Mouse (Mus musculus): ENCODE measurements at regions not wholly inside any gene's neighbourhood (a gene's known extent, or its start where the extent isn't known, plus 50 kb on each side); places are given as distances from the start of the nearest gene placed in this dataset.
A peak's percentile ranks its signal among the peaks of the same experiment; 100 is the strongest.

DNA sequence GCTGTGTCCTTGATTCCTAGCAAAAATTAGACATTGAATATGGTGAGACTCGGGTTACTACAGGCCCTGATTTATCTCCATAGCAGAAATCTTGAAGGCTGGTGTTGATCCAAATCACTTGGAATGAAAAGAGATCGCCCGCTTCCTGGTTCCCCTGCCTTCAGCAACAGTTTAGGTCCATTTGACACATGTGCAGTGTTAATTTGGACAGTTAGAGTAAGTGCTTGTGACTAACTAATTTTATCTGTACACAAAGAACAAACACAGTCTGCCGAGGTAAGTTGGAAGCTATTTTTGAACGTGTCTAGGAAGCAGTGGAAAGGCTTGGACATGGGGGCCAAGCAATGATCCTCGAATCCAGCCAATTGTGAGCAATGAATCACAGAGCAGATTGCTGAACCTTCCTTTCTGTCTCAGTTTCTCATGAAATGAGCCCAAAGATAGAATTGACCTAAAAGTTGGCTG, 105.2 kb upstream of the Arhgap5 start:
- no peak for DNase-seq (ENCODE audit: low spot score in 2 of 2)

DNA sequence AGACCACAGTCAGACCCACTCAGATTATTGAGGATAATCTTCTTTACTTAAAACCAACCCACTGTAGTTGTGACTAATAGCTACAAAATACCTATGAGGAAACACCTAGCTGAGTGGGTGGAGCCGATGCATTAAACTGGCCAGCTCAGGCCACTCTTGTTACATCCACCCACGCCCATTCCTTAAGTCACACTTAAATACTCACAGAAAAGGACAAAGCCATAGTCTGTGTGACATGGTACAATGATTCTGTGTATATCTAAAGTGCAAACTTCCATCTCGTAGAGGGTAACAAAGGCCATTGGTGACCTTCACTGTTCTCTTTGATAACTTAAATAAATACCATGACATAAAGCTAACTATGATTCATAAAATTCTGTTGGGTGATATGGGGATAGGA, 103.7 kb upstream of the Arhgap5 start:
- no peak for DNase-seq (ENCODE audit: low spot score in 2 of 2)

DNA sequence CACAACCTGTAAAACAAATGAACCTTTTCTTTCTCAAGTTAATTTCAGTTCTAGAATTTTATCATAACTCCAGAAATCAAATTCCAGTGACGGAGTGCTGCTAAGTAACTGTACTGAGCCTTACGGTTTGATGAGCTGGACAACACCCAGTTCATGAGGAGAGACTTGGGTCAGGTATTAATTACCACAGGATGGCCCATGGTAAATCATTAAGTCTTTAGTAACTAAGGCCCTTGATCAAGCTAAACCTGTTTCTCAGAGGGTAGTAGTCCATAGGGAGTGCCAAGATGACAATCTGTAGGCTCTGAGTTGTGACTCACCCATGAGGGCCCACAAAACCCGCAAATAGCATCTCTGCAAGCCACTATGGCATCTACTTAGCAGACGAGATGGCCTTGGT, 101.1 kb upstream of the Arhgap5 start:
- DNase-seq (ENCODE audit: low spot score in 2 of 2): no peak

DNA sequence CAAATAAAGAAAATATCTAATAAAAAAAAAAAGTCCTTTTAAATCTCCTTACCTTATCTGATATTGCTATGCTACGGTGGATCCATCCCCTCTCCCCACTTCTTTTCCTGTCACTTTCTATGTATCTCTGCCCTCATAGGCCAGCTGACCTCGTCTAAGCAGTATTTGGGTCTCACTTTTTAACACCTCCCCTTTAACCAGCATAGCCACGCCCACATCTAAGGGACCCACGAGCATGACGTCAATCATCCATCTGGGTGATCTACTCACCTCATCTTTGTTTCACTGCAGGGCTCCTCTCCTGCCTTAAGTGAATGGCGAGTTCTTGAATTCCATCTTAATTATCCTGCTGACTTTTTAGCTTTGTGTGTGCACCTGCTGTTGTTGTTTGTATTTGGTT, 97.4 kb upstream of the Arhgap5 start:
- no peak for DNase-seq (ENCODE audit: low spot score in 2 of 2)

DNA sequence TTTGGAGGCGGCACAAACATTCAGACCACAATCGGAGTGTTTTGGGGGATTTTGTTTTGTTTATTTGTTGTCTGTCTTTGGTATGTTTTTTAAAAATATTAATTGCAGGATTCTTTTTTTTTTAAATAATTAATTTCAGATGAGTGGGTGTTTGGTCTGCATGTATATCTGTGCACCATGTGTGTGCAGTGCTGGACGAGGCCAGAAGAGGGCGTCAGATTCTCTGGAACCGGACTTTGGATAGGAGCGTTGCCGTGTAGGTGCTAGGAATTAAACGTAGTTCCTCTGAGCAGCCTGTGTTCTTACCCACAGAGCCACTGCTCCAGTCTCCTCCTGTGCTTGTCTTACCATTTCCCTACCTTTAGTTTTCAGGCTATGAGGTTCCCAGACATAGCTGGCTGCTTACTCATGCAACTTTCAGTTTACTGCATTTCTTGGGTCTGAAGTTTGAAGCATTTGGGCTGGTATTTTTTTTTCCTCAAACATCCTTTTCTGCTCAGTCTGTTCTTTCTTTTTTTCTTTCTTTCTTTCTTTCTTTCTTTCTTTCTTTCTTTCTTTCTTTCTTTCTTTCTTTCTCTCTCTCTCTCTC, 95.4 kb upstream of the Arhgap5 start:
- no peak for DNase-seq (ENCODE audit: low spot score in 2 of 2)

DNA sequence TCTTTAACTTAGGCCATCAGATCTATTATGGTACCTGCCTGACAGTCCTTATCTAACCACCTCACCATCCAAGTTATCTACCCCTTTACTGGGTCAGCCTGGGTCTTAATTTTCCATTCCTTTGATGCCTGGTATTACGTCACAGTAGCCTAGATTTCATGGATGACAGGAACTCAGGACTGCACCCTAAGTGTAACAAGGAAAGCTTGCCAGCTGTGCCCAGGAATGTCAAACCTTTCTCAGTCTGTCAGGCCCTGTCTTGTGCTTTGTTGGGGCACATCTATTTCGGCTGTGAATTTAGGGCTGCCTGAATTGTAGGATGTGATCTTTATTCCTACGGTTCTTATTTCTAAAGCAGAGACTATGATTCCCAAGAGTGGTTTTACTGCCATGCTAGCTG, 94.6 kb upstream of the Arhgap5 start:
- no peak for DNase-seq (ENCODE audit: low spot score in 2 of 2)

DNA sequence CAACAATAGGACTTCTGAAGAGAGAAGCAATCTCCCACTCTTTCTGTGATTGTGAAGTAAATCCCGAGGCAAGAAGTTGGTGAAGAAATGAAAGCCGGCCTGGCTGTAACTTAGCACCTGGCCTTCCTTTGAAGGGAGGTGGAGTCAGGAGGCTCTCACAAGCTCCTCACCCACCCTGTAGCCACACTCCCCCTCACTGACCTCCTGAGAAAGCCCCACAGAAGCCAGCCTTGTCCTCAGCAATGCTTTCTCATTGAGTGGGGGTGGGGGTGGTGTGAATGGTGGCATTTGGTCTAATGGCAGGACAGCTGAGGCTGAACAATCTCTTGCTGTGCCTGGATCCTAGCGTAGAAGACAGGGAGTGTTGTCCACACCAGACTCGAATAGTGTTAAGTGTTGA, 91.6 kb upstream of the Arhgap5 start:
- no peak for DNase-seq (ENCODE audit: low spot score in 2 of 2)

DNA sequence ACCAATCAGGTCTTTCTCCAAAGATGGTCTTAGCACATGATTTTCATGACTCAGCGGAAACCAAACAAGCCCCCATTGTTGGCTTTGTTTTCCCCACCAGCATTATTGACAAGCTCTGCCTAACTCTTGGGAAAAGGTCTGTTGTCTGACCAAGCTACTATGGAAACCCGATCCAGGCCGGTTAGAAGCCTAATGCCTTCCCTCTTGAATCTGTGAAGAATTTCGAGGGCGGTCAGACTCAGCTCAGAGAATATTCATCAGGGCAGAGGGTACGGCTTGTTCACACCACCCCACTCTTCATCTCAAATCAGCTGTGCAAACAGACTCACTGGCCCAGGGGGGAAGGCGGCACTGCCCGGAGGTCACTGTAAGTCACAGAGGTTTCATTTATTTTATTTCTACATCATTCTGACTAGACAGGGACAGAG, 90.7 kb upstream of the Arhgap5 start:
- DNase-seq (ENCODE audit: low spot score in 2 of 2): no peak

DNA sequence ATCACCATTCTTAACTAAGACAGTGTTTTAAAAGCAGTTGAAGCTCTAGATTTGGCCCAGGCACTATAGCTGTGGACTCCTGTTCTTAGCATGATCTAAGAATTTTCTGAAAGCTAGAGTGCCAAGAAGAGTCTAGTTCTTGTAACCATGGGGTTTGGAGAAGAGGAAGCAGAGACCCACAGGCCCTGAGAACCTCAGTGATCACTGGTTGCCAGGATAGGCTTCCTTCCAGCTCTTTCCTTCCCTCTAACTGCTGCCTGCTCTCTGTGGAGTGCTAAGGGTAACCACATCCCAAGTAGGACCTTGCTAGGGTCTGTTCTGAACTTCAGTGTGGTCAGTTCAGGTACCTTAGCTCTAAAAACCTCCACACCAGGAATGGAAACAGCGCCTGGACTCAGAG, 81.0 kb upstream of the Arhgap5 start:
- no peak for DNase-seq (ENCODE audit: low spot score in 2 of 2)

DNA sequence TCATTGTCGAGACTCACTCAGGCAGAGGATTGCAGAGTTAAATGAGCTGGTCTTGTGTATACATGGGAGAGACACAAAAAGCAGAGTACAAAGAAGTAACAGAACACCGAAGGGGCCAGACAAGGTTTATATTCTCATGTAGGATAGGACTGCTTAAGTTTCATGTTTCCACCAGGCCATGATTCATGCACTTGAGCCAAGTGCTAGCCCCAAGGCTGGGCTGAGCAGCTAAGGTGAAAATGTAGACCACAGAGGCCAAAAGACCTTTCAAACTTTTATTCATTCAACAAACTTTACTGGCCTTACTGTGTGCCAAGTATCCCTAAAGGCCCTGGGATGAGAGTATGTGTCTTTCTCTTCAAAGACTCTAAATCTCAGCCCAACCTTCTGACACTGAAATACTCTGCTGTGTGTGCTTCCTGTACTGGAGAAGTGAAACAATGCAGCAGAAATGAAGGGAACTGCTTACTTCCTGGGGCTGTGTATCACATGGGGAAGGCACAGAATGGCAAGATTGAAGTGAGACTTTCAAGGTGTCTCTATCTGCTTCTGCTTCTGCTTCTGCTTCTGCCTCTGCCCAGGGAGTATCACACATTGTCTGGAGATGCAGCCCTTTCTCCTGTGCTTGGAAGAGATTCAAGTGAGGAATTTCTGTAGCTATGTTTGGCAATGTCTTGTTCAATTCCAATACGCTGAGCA, 79.3 kb upstream of the Arhgap5 start:
- DNase-seq (ENCODE audit: low spot score in 2 of 2): no peak

DNA sequence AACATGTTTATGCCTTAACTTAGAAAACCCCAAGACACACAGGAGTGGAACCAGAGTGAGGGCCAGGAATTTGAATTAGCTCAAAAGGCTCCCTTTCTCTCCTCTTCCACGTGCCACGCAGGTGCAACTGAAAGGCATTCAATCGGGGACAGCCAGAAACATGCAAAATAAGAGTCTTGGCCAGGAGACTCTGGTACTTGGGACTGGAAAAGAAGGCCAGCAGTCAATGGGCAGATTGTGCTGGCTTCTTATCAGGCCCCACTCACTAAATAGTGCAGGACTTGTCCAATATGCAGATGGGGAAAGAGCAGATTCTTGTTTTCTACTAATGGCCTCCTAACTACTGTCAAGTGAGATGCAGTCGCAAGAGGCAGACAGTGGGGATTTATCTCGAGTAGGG, 73.8 kb upstream of the Arhgap5 start:
- peak; percentile 36 to 62 for DNase-seq (ENCODE audit: low spot score in 2 of 2)

DNA sequence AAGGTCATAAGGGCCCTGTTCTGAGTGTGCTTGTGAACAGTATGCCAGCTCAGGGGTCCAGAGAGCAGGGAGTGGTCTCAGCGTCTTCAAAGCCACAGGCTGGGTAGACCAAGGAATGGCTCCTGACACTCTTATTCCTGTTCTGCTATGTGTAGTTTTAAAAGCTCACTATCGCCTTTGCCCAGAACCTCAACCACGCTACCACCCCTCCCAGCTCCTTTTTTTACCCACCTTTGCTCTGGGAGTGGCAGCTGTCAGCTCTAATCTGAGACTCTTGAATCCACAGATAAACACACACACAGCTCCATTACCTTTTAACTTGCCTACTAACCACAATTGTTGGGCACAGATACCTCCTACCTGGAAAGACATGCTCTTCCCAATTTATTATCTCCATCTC, 71.8 kb upstream of the Arhgap5 start:
- DNase-seq (ENCODE audit: low spot score in 2 of 2): no peak

DNA sequence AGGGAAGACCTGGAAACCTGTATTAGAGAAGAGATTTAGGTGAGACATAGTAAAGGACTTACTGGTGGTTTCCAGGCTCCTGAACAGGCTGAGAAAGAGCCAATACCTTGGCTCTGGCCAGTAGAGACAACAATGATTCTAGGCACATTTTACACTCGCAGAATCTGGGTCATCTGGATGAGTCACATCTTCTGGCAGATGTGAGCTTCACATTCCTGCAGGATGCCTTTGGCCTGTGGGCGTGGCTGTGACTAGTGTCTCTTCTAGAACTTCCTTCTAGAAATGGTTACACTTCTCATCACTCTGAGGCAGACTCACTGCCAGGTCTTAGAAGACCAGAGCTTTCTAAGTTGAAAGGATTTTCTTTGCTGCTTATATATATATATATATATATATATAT, 69.8 kb upstream of the Arhgap5 start:
- DNase-seq (ENCODE audit: low spot score in 2 of 2): no peak

DNA sequence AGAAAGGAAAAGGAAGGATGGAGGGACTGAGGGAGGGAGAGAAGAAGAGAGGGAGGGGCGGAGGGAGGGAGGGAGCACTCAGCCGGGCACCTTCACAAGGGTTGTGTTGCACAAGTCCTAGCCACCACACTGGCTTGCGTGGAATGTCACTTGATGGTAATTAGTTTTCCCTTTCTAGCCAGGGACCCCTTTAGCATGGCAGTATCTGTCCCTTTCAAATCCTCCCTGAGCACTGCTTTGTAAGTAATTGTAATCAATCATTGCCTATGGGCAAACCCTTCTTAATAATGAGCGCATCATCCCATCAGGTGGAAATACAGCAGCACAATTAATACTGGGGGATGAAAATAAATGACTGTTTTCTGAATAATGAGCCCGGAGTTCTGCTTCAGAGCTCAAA, 68.5 kb upstream of the Arhgap5 start:
- no peak for DNase-seq (ENCODE audit: low spot score in 2 of 2)

DNA sequence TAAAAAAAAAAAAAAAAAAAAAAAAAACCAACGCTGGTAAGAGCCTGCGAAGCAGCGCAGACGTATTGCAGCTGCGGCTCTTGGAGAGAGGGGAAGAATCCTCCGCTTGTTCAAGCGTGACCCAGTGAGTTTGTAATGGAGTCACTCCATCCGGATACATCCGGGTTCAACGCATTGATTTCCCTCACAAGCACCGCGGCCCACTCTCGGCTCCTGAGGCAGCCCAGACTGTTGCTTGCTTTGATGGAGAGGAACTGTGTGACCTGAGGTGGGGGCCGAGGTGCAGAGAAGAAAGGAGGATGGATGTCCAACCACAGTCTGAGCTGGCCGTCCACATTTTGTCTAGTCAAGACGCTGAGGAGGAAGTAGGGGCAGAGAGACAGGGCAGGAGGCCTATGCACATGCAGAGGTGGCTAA, 68.0 kb upstream of the Arhgap5 start:
- no peak for DNase-seq (ENCODE audit: low spot score in 2 of 2)

DNA sequence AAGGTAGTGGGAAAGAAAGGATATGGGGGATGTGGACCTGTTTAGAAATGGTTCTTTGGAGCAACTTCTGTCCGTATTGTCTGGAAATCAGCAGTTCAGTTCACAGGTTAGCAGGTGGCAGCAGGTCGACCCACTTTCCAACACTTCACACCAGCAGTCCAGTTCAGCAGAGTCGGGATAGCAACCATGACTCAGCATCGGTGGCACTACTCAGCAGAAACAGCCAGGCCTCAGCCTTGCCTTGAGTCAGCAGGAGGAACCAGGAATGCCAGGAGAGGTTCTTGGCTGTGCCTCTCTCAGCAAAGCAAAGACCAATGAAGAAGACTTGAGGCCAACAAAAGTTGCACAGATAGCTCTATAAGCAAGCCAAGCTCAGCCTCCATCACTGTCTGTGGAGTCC, 66.8 kb upstream of the Arhgap5 start:
- DNase-seq (ENCODE audit: low spot score in 2 of 2): no peak

DNA sequence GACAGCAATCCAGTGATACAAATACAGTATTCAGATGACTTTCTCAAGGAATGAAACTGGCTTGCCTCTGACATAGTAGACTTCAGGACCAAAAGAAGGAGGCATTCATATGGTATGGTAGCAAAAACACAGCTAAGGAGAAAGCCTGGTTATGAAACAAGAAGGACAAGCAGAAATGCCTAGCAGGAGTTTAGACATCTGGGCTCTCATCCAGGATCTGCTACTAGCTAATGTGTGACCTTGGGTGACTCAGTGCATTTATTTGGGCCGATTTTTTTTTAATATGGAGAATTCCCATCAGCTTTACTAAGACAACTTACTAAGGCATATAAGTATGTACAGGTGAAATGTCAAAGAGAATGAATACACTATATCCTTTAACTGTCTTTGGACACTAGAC, 64.5 kb upstream of the Arhgap5 start:
- DNase-seq (ENCODE audit: low spot score in 2 of 2): no peak

DNA sequence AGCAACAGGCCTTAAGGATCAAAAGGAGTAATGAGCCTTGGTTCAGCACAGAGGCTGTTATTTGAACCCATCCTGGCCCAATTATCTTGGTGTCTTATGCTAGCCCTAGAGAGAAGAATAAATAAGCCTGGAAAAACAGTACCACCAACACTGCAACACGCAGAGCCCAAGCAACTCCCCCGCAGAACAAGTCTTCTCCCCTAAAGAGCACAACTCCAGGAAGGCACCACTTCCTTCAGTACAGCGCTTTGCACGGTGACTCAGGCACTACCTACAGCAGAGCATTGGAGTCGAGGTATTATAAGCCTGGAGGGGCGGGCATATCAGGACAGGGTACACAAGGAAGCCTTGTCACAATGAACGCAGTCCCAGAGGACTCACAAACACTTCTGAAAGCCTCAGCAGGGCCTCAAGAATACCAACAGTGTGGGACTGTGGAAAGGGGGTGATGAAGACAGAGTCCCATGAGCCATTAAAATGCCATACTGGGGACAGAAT, 62.9 kb upstream of the Arhgap5 start:
- peak in 1 of 2 experiments; percentile 17 for DNase-seq (ENCODE audit: low spot score in 2 of 2)

DNA sequence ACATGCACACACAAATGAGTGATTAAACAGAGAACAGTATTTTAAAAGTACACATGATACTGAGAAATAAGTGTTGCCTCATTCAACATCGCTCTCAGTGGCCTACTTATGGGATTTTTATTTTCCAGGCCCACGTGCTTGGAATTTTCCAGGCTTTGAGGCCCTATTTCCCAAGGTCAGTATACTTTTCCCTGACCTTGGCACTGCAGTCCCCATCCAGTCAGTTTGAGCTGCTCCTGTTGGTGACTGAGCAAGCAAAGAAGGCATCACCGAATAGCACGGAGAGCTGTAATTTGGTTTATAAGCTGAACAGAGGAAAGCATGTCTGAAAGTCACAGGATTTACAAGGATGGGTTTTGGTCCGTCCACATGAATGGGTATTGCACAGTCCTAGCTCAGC, 61.4 kb upstream of the Arhgap5 start:
- no peak for DNase-seq (ENCODE audit: low spot score in 2 of 2)

DNA sequence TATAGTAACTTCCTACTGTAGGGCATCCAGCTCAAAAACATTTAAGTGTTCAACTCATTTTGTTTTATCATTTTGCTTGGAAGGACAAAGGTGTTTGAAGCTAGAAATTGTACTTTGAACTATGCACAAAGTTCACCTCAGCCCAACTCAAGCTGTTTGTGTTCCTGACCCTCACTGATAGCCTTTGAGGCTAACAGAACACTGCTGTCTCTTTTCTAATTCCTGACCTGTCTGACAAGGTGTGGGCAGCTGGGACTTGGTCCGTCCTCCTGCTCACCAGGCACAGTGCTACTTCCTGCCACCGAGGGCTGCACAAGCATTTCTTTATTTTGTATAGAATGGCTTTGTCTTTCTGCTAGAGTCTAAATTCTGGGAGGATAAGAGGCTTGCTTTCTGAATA, 58.0 kb upstream of the Arhgap5 start:
- no peak for DNase-seq (ENCODE audit: low spot score in 2 of 2)

DNA sequence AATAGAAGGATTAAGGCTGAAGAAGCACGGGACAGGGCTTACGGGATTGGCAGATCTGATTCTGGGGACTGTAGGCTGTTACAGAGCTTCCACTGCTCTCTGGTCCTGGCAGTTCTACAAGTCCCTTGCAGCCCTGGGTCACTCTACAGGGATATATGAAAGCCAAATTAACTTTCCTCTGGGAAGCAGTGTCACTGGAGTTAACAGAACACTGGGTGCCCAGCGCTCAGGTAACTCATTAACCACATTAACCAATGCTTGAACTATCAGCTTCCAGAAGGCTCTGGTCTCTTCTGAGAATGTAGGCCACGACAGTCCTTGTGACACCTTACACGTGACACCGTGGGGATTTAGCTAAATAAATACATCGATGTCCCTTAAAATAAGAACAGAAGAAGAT, 57.3 kb upstream of the Arhgap5 start:
- DNase-seq (ENCODE audit: low spot score in 2 of 2): no peak

DNA sequence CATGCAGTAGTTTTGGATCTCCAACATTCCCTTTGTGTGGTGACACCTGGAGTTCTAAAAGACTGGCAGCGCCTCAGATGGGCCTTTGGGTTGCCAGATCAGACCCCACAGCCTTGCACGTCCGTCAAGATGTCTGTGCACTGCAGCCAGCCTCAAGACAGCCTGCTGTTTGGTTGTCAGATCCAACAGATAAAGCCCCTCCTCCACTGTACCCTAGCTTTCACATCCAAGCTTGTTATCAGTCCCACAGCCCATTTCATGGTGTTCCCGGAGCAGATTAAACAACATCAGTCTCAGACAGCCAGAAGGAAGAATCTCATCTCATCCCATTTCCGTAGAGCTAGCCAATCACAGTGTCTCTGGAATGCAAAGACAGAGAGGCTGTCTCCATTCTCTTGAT, 56.3 kb upstream of the Arhgap5 start:
- DNase-seq (ENCODE audit: low spot score in 2 of 2): no peak

DNA sequence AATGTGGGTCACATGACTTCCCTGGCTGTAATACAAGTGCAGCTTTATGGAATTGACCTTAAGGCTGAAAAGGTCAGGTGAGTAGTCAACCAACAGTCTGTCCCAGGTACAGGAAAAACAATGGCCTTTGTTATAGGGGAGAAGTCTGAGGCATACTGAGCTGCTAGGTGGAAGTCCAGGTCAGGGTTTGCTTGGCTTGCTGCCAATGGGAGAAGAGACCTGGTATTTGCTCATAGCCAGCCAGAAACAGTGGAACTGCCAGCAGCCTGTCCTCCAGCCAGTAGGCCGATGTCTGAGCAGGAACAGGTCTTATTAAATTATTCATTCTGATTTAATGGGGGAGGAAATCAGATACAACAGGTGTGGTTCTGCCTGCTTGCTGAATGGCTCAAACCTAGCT, 55.6 kb upstream of the Arhgap5 start:
- no peak for DNase-seq (ENCODE audit: low spot score in 2 of 2)
